Mouse (Mus musculus) spleen, postnatal 14 days (tissue): ENCODE measurements around the gene Osbpl5.
"Not testable (repeated sequence)": the region's sequence is repeated elsewhere in the genome, so short reads cannot be mapped to it uniquely, and the experiment has no call there.

Source experiments
- DNase-seq, 2 experiments: peaks; one replicate each; pipeline ENCODE4 v3.0.0; 2021 to 2022; ENCODE audit warnings: low spot score in 2 of 2

Osbpl5 gene

DNA sequence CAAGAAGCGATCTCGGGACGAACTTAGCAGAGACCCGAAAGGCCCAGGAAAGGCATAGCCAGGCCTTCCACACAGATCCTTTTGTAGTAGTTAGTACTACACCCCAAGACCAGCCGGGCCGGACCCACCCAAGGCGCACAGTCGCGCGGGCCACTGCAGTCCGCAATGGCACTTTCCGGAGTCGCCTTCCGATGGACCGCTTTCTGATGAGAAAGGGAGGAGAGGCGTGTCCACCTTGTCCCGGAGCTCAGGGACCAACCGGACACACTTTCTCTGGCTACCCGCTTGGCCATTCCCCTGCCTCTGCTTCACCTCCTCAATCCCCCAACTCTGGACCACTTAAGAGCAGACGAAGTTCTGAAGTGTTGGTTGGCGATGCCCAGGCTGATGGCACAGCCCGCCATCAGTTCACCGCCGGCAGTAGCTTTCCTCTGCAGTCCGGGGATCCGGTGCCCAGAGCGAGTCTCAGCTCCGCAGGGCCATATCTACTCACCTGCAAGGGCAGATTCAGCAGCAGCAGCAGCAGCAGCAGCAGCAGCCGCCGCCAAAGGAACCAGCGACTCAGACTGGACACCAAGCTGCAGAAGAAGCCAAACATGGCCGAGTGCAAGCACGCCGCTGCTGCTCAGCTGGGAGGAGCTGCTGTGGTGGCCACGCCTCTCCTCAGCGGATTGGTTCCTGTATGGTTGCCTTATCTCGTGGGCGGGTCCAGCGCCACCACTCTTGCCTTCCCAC lies 107.6 kb downstream of the Osbpl5 start, which contains the start of gene Tnfrsf22:
TSS of gene Tnfrsf22 (minus strand) at position 628 of the 735 bp plus-strand sequence.
- peak; percentile 56 to 68 for DNase-seq

DNA sequence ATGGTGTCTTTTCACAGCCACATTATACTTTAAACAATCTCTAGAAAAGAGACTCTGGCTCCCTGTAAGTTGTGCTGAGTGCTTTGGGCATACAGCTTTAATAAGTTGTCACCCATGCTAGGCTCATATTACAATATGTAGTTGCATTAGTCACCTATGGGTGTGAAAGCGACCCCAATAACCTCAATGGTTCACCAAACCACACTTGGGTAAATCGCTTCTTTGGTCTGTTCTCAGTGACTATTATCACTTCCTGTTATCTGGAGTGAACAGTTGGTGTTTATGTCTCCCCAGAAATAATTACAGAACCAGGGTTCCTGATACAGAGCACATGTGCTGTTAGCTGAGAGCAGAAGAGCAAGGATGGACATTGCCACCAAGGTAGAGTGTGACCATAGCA lies 112.8 kb downstream of the Osbpl5 start:
- DNase-seq: not testable (repeated sequence)
